Mouse (Mus musculus) neural tube, embryonic 11.5 days (tissue): Measurements from ENCODE around the gene Ccdc116. TPM values are rescaled to one million over a fixed set of nuclear protein-coding genes. Genes with fewer than 3 reads are reported as not detected.
A peak's percentile ranks its signal among the peaks of the same experiment; 100 is the strongest.

Experiments
- ATAC-seq: fragments of 200-750 bp; cut with Nextera tagmentation; 2 replicates; pipeline ENCODE4 v1.8.0; 2017; ENCODE audit warnings: moderate number of reproducible peaks, mild to moderate bottlenecking, moderate TSS enrichment, moderate library complexity; ENCODE audit not compliant: insufficient read depth, low FRiP score, low TSS enrichment
- DNase-seq: peaks from one replicate; pipeline ENCODE4 v3.0.0-alpha.2; 2015; ENCODE audit warnings: low spot score
- H3K27ac ChIP-seq: fragments of 300-500 bp; sonication (generic); 2 replicates; pipeline ENCODE4 v1.5.1; 2014; ENCODE audit warnings: low read depth, mild to moderate bottlenecking, low read length
- H3K27me3 ChIP-seq: fragments of 300-500 bp; sonication (generic); 2 replicates; pipeline ENCODE4 v1.6.1; 2014; ENCODE audit warnings: mild to moderate bottlenecking, low read length, mixed read lengths; ENCODE audit not compliant: control insufficient read depth, insufficient read depth
- H3K36me3 ChIP-seq: fragments of 300-500 bp; sonication (generic); 2 replicates; pipeline ENCODE4 v1.6.1; 2014; ENCODE audit warnings: mild to moderate bottlenecking, low read length, moderate library complexity, mixed read lengths; ENCODE audit not compliant: control insufficient read depth, insufficient read depth
- H3K4me1 ChIP-seq: fragments of 300-500 bp; sonication (generic); 2 replicates; pipeline ENCODE4 v1.6.1; 2014; ENCODE audit warnings: low read length, mixed read lengths; ENCODE audit not compliant: control insufficient read depth, insufficient read depth
- H3K4me2 ChIP-seq: fragments of 300-500 bp; sonication (generic); 2 replicates; pipeline ENCODE4 v1.6.1; 2014; ENCODE audit warnings: low read depth, mild to moderate bottlenecking, moderate library complexity
- H3K4me3 ChIP-seq: fragments of 300-500 bp; sonication (generic); 2 replicates; pipeline ENCODE4 v1.5.1; 2014; ENCODE audit warnings: low read depth, low read length
- H3K9ac ChIP-seq: fragments of 300-500 bp; sonication (generic); 2 replicates; pipeline ENCODE4 v1.6.1; 2014; ENCODE audit warnings: mild to moderate bottlenecking, low read length
- H3K9me3 ChIP-seq: fragments of 300-500 bp; sonication (generic); 2 replicates; pipeline ENCODE4 v1.6.1; 2016; ENCODE audit warnings: low read length; ENCODE audit not compliant: control insufficient read depth
- WGBS: fragments of 180-500 bp; shearing (Covaris S2); extraction: QIAGEN DNeasy Blood & Tissue Kit; methylation state at CpG from one replicate; pipeline ENCODE4 v1.1.7; 2014; 5-methylcytosine and 5-hydroxymethylcytosine counted together
- microRNA counts: library from miRNA; unstranded; fragments of <30 nt; microRNA quantifications from one replicate; lab custom pipeline; 2015
- microRNA-seq: library from miRNA; unstranded; fragments of <30 nt; microRNA quantifications from one replicate; pipeline ENCODE4, GENCODE M21; 2016
- polyA plus RNA-seq: library from polyadenylated mRNA; unstranded; fragments of >200 nt; fragmentation: Nextera tagmentation; extraction: Ambion mirVana; gene quantifications from 2 replicates; pipeline ENCODE4 v1.2.1, GENCODE M21; 2014

Gene Ccdc116
- polyA plus RNA-seq, 1 experiment from 2014 or later = 0.97 TPM

- WGBS = 53% methylated on average over 14 of the region's 14 CpGs
- Histone ChIP-seq H3K36me3 (peaks cover 7% of the 10 kb centered on the region; the same call in 1 of the 2 replicates), H3K9me3 (no peaks in the 10 kb centered on the region), H3K9ac (0 out of 2 replicates have a peak overlapping the region, but pooled peaks have one; percentile 18), H3K4me3 (no peak overlapping the region), H3K27me3 (no peaks in the 10 kb centered on the region), H3K4me2 (peak overlapping the region; percentile 20; the same call in 1 of the 2 replicates), H3K27ac (no peak overlapping the region), H3K4me1 (peaks cover 11% of the 10 kb centered on the region; the same call in 1 of the 2 replicates)
- no peak for ATAC-seq
- DNase-seq = no peak
Observed at GRCm38 (mm10) chr16:17121569-17121968, 25.5 kb downstream of the Ccdc116 start.

- Histone ChIP-seq H3K27ac (no peak overlapping the region), H3K4me1 (peaks cover 3% of the 10 kb centered on the region; the same call in 1 of the 2 replicates), H3K27me3 (no peaks in the 10 kb centered on the region), H3K4me2 (no peak overlapping the region), H3K9ac (no peak overlapping the region), H3K36me3 (peaks cover 13% of the 10 kb centered on the region), H3K4me3 (no peak overlapping the region), H3K9me3 (no peaks in the 10 kb centered on the region)
- ATAC-seq (no peak), DNase-seq (no peak)
- WGBS = 94% methylated on average over 5 of the region's 5 CpGs
Observed at GRCm38 (mm10) chr16:17117309-17117799, 29.7 kb downstream of the Ccdc116 start.

GRCm38 (mm10) chr16:17110771-17111743 lies 36.0 kb downstream of the Ccdc116 start, which contains the start of gene Ppil2:
Gene Ppil2 (minus strand): TSS chr16:17111257.
- WGBS = 7% methylated on average over 37 of the region's 38 CpGs
- H3K36me3 ChIP-seq = peaks cover 7% of the 10 kb centered on the region; the same call in 1 of the 2 replicates
- peak within 1 kb of the TSS; percentile 66 for H3K4me2 ChIP-seq
- no peaks in the 10 kb centered on the region for H3K27me3 ChIP-seq
- no peaks in the 10 kb centered on the region for H3K9me3 ChIP-seq
- ATAC-seq (peak; percentile 87), DNase-seq (peak; percentile 80)
- H3K4me3 ChIP-seq = peak within 1 kb of the TSS; percentile 92
- peaks cover 4% of the 10 kb centered on the region for H3K4me1 ChIP-seq
- H3K9ac ChIP-seq = peak within 1 kb of the TSS; percentile 76
- H3K27ac ChIP-seq = no peak within 1 kb of the TSS

GRCm38 (mm10) chr16:17104600-17104999 lies 42.4 kb downstream of the Ccdc116 start:
- DNase-seq = no peak
- H3K27ac ChIP-seq = no peak overlapping the region
- 95% methylated on average over 4 of the region's 4 CpGs for WGBS
- ATAC-seq = no peak
- no peak overlapping the region for H3K9ac ChIP-seq
- no peak overlapping the region for H3K4me2 ChIP-seq
- H3K4me3 ChIP-seq = no peak overlapping the region
- peaks cover 7% of the 10 kb centered on the region for H3K36me3 ChIP-seq
- H3K4me1 ChIP-seq = no peaks in the 10 kb centered on the region
- H3K9me3 ChIP-seq = no peaks in the 10 kb centered on the region
- H3K27me3 ChIP-seq = no peaks in the 10 kb centered on the region

GRCm38 (mm10) chr16:17102630-17103220 lies 44.3 kb downstream of the Ccdc116 start:
- Histone ChIP-seq H3K36me3 (peaks cover 9% of the 10 kb centered on the region), H3K4me2 (no peak overlapping the region), H3K9me3 (no peaks in the 10 kb centered on the region), H3K4me1 (no peaks in the 10 kb centered on the region), H3K4me3 (no peak overlapping the region), H3K27me3 (no peaks in the 10 kb centered on the region), H3K27ac (no peak overlapping the region), H3K9ac (no peak overlapping the region)
- DNase-seq (no peak), ATAC-seq (no peak)
- 82% methylated on average over 7 of the region's 7 CpGs for WGBS

- Histone ChIP-seq H3K4me1 (no peaks in the 10 kb centered on the region), H3K9ac (no peak overlapping the region), H3K27ac (no peak overlapping the region), H3K9me3 (no peaks in the 10 kb centered on the region), H3K4me2 (no peak overlapping the region), H3K4me3 (no peak overlapping the region), H3K27me3 (no peaks in the 10 kb centered on the region), H3K36me3 (peaks cover 27% of the 10 kb centered on the region)
- no peak for ATAC-seq
- 93% methylated on average over 3 of the region's 3 CpGs for WGBS
- no peak for DNase-seq
Observed at GRCm38 (mm10) chr16:17096938-17097337, 50.1 kb downstream of the Ccdc116 start.

MicroRNAs within 50 kb of the gene (microRNA counts, 519-probe panel; counts per million panel counts)
- microRNA mmu-miR-130b (lab: Ali Mortazavi, UCI) (5,793 counts per million, percentile 94 among the panel's probes with 10 or more counts), microRNA mmu-miR-301b (lab: Ali Mortazavi, UCI) (3,583 counts per million, percentile 70 among the panel's probes with 10 or more counts)

Small RNA genes within 50 kb of the gene (microRNA-seq; reads per million reads assigned to microRNA genes)
- gene Mir130b (9,113 reads per million, percentile 95 among the genes with 10 or more reads in this experiment), gene Mir301b (136 reads per million, percentile 55 among the genes with 10 or more reads in this experiment)

Other genes starting within 250 kb of the Ccdc116 start
- 218 and 224 TPM in 2 replicates for gene Mapk1, start 163.8 kb downstream of the Ccdc116 start, polyA plus RNA-seq
- 96.2 and 106 TPM in 2 replicates for gene Ypel1, start 77.5 kb downstream of the Ccdc116 start, polyA plus RNA-seq
- gene Ppil2, start 36.0 kb downstream of the Ccdc116 start, polyA plus RNA-seq = 150 and 156 TPM in 2 replicates
- 97.3 and 105 TPM in 2 replicates for gene 2610318N02Rik, start 22.1 kb downstream of the Ccdc116 start, polyA plus RNA-seq
- gene Sdf2l1, start 14.8 kb downstream of the Ccdc116 start, polyA plus RNA-seq = 65.7 and 72.2 TPM in 2 replicates
- 12.2 and 12.5 TPM in 2 replicates for gene Ydjc, start 2.6 kb downstream of the Ccdc116 start, polyA plus RNA-seq
- 397 and 405 TPM in 2 replicates for gene Ube2l3, start 55.4 kb upstream of the Ccdc116 start, polyA plus RNA-seq
- 1.1 TPM in 2 replicates for gene Rimbp3, start 61.4 kb upstream of the Ccdc116 start, polyA plus RNA-seq
- gene Hic2, start 86.3 kb upstream of the Ccdc116 start, polyA plus RNA-seq = 10.0 and 11.2 TPM in 2 replicates
- 6.7 and 6.8 TPM in 2 replicates for gene Tmem191c, start 128.8 kb upstream of the Ccdc116 start, polyA plus RNA-seq
- gene Serpind1, start 184.1 kb upstream of the Ccdc116 start, polyA plus RNA-seq = 0.15 and 0.23 TPM in 2 replicates